Mouse (Mus musculus) heart, adult 2 months (tissue): ENCODE results near the gene Slc6a1. TPM values are rescaled to one million over a fixed set of nuclear protein-coding genes. Genes with fewer than 3 reads are reported as not detected.

Experiments used
- DNase-seq, 2 experiments: peaks; one replicate each; pipeline ENCODE4 v3.0.0; 2021
- H3K27ac ChIP-seq: fragments of 200-600 bp; 2 replicates; pipeline ENCODE4 v1.8.1; 2022
- H3K27me3 ChIP-seq: fragments of 200-500 bp; 2 replicates; pipeline ENCODE4 v1.6.1; 2012; ENCODE audit warnings: mild to moderate bottlenecking, low read length, inconsistent platforms, mixed read lengths; ENCODE audit not compliant: control insufficient read depth, insufficient read depth
- H3K36me3 ChIP-seq: fragments of 200-500 bp; 2 replicates; pipeline ENCODE4 v1.6.1; 2012; ENCODE audit warnings: low read length, inconsistent platforms; ENCODE audit not compliant: control insufficient read depth, insufficient read depth
- H3K4me1 ChIP-seq: fragments of 200-500 bp; 2 replicates; pipeline ENCODE4 v1.6.1; 2011; ENCODE audit warnings: low read length; ENCODE audit not compliant: control insufficient read depth, insufficient read depth
- H3K4me3 ChIP-seq: fragments of 200-600 bp; 2 replicates; pipeline ENCODE4 v1.8.1; 2022
- H3K79me2 ChIP-seq: fragments of 200-500 bp; replicated peaks from 2 replicates; pipeline ENCODE4 v1.6.1; 2012; ENCODE audit warnings: mild to moderate bottlenecking, inconsistent platforms, low read length, moderate library complexity, mixed read lengths; ENCODE audit not compliant: control insufficient read depth, insufficient read depth
- H3K9ac ChIP-seq: fragments of 200-500 bp; 2 replicates; pipeline ENCODE4 v1.6.1; 2012; ENCODE audit warnings: low read depth, mild to moderate bottlenecking, control low read depth, inconsistent platforms, low read length, mixed read lengths
- CTCF ChIP-seq: fragments of 200-600 bp; IDR thresholded peaks from 2 replicates; pipeline ENCODE4 v1.8.1; 2022; ENCODE audit warnings: antibody characterized with exemption, mild to moderate bottlenecking, moderate library complexity
- EP300 ChIP-seq: fragments of 200-500 bp; IDR thresholded peaks from 2 replicates; pipeline ENCODE4 v1.6.1; 2011; ENCODE audit warnings: low read depth, low read length, control low read depth; ENCODE audit not compliant: insufficient read depth
- POLR2A ChIP-seq: fragments of 200-500 bp; IDR thresholded peaks from 2 replicates; pipeline ENCODE4 v1.6.1; 2011; ENCODE audit warnings: mild to moderate bottlenecking, low read depth, low read length, control low read depth; ENCODE audit not compliant: insufficient read depth
- WGBS: fragments of 180-500 bp; shearing (Covaris S2); methylation state at CpG from one replicate; pipeline ENCODE4 v1.1.7; 2018; 5-methylcytosine and 5-hydroxymethylcytosine counted together
- intact Hi-C: fragments of 180-260 bp; cut with DNase I; formaldehyde crosslinking; loops from one replicate; pipeline ENCODE4 v1.15.1; 2025
- polyA plus RNA-seq: library from polyadenylated mRNA; depleted of rRNA; stranded (reverse); fragments of >200 nt; gene quantifications from 2 replicates; pipeline ENCODE4 v1.2.3, GENCODE M21; 2012
- total RNA-seq, 2 experiments: library from RNA; stranded (reverse); gene quantifications; 2 replicates each; pipeline ENCODE4 v1.2.3; 2021

Slc6a1 gene
- total and polyA plus RNA-seq, 3 experiments = 0.08 to 0.32 (median 0.21) TPM

- no peak for DNase-seq
- H3K36me3 ChIP-seq = no peaks in the 10 kb centered on the region
- no peak overlapping the region for H3K27ac ChIP-seq
- H3K4me1 ChIP-seq = no peaks in the 10 kb centered on the region
- no peaks in the 10 kb centered on the region for H3K27me3 ChIP-seq
- TF ChIP-seq POLR2A (no peak), EP300 (no peak), CTCF (no peak)
- intact Hi-C loops = loop anchor here (5.0 kb wide), 3 partner anchors 54 to 579 kb away; no protein-coding TSS in a partner anchor
- 42% methylated on average over 13 of the region's 13 CpGs for WGBS
- H3K9ac ChIP-seq = no peak overlapping the region
- no peaks in the 10 kb centered on the region for H3K79me2 ChIP-seq
- H3K4me3 ChIP-seq = no peak overlapping the region
Observed at GRCm38 (mm10) chr6:114347831-114348754, 65.7 kb downstream of the Slc6a1 start.

- peaks cover 4% of the 10 kb centered on the region for H3K4me1 ChIP-seq
- no peak overlapping the region for H3K9ac ChIP-seq
- H3K36me3 ChIP-seq = no peaks in the 10 kb centered on the region
- no peaks in the 10 kb centered on the region for H3K79me2 ChIP-seq
- DNase-seq = no peak
- H3K27me3 ChIP-seq = no peaks in the 10 kb centered on the region
- WGBS = 47% methylated on average over 4 of the region's 4 CpGs
- no peak overlapping the region for H3K27ac ChIP-seq
- no peak for TF ChIP-seq EP300
- TF ChIP-seq POLR2A = no peak
- no peak for TF ChIP-seq CTCF
- intact Hi-C loops = no loop called here
- H3K4me3 ChIP-seq = no peak overlapping the region
Observed at GRCm38 (mm10) chr6:114354635-114355034, 72.2 kb downstream of the Slc6a1 start.

DNA sequence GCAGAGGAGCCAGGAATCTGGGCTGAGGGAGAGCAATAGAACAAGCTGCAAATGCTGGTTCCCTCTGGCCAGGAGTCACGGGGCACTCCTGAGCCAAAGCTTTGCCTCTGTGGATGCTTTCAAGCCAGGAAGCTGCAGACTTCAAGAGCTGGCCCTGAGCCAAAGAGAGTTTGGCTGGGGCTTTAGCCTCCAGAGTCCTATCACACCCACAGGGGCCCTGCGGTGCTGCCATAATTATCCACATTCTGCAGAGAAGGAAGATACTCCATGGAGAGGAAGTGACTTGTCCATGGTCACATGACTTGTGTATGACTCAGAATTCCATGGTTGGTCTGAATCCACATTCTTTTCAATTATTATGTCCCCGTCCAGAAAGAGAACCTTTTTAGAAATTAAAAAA lies 75.7 kb downstream of the Slc6a1 start:
- no peak for TF ChIP-seq EP300
- TF ChIP-seq CTCF = no peak
- no peak for TF ChIP-seq POLR2A
- no peaks in the 10 kb centered on the region for H3K27me3 ChIP-seq
- DNase-seq = peak; percentile 43 to 55
- H3K36me3 ChIP-seq = no peaks in the 10 kb centered on the region
- H3K79me2 ChIP-seq = no peaks in the 10 kb centered on the region
- peaks cover 4% of the 10 kb centered on the region for H3K4me1 ChIP-seq
- no peak overlapping the region for H3K4me3 ChIP-seq
- H3K9ac ChIP-seq = no peak overlapping the region
- WGBS = 9% methylated on average over 3 of the region's 3 CpGs
- H3K27ac ChIP-seq = no peak overlapping the region
- intact Hi-C loops = no loop called here

GRCm38 (mm10) chr6:114362355-114362754 lies 79.9 kb downstream of the Slc6a1 start:
- TF ChIP-seq POLR2A = no peak
- TF ChIP-seq EP300 = no peak
- TF ChIP-seq CTCF = no peak
- no peaks in the 10 kb centered on the region for H3K79me2 ChIP-seq
- 43% methylated on average over 4 of the region's 4 CpGs for WGBS
- peak in 1 of 2 experiments; percentile 27 for DNase-seq
- intact Hi-C loops = no loop called here
- no peaks in the 10 kb centered on the region for H3K36me3 ChIP-seq
- peaks cover 4% of the 10 kb centered on the region for H3K4me1 ChIP-seq
- no peak overlapping the region for H3K4me3 ChIP-seq
- no peaks in the 10 kb centered on the region for H3K27me3 ChIP-seq
- H3K27ac ChIP-seq = no peak overlapping the region
- no peak overlapping the region for H3K9ac ChIP-seq

DNA sequence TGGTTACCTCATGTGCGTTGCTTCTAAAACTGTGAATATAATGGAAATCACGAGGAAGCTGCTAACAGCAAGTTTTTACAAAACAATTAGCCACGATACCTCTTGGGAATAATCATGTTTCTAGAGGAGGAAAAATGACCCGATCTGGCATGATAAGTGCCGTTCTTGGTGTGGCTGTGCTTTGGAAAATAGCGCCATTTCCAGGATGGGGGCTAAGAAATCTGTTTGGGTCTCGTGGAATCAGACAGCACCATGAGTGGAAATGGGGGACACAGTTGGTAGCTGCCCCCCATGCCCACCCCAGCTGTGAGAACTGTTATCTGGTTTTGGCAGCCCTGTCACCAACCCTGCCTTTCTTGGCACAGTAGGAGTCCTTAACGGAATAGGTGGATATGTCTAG lies 81.3 kb downstream of the Slc6a1 start:
- no peak for TF ChIP-seq EP300
- TF ChIP-seq CTCF = no peak
- no peak for TF ChIP-seq POLR2A
- H3K4me3 ChIP-seq = no peak overlapping the region
- WGBS = 58% methylated on average over 8 of the region's 8 CpGs

DNA sequence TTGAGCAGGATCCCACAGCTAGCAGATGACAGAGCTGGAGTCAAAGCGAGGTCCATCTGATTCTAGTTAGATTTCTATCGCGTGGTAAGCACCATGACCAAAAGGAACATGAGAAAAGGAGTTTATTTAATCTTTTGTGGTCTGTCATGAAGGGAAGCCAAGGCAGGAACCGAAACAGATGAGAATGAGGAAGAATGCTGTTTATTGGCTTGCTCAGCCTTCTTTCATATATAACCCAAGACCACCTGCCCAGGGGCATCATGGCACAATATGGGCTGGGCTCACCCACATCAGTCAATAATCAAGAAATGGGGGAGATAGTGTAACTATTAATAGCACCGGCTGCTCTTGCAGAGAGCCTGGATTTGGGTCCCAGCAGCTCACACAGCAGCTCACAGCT lies 82.3 kb downstream of the Slc6a1 start:
- Histone ChIP-seq H3K9ac (no peak overlapping the region), H3K4me1 (no peaks in the 10 kb centered on the region), H3K4me3 (no peak overlapping the region), H3K27me3 (no peaks in the 10 kb centered on the region), H3K36me3 (no peaks in the 10 kb centered on the region), H3K79me2 (no peaks in the 10 kb centered on the region), H3K27ac (no peak overlapping the region)
- TF ChIP-seq CTCF (no peak), POLR2A (no peak), EP300 (no peak)
- no peak for DNase-seq
- intact Hi-C loops = no loop called here
- 79% methylated on average over 5 of the region's 5 CpGs for WGBS

More for the DNA sequence above, 81.3 kb downstream of the Slc6a1 start:
- H3K36me3 ChIP-seq = no peaks in the 10 kb centered on the region
- H3K4me1 ChIP-seq = peaks cover 1% of the 10 kb centered on the region; the same call in 1 of the 2 replicates
- H3K9ac ChIP-seq = no peak overlapping the region
- no peak for DNase-seq
- H3K27ac ChIP-seq = no peak overlapping the region
- H3K27me3 ChIP-seq = no peaks in the 10 kb centered on the region
- intact Hi-C loops = no loop called here
- no peaks in the 10 kb centered on the region for H3K79me2 ChIP-seq
